11 mouse cellular contexts compared by ENCODE assay signal in the genomic region with DNA sequence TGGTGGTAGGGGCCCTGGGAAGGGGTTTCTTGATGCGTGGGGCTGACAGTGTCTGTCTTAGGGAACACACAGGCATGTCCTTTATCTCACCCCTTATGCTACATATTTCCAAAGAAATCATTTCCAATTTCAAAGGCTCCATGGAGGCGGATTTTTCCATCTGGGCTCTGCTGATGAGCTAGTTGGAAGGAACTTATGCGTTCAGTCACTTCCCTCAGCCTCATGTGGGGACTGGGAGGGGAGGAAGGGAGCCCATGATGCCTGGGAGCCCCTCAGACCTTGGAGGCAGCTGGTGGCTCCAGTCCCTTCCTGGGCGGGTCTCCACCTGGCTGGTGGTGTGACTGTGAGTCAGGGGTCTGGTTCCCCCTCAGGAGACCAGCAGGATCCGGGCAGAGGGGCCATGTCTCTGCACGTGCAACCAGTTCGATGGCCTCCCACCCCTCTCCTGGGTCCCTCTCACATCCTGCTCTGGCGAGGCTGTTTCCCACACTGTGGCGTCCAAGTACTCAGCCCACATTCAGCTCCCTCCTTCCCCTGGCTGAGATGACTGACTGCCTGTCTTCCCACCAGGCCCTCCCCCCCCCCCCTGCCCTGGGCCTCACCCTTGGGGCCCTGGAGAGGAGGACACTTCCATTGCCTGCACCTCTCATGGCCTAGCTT. TPM values are rescaled to one million over a fixed set of nuclear protein-coding genes. Genes with fewer than 3 reads are reported as not detected.
A peak's percentile ranks its signal among the peaks of the same experiment; 100 is the strongest.
DNase-seq lines count a peak whose midpoint lies in the region; ATAC-seq and TF ChIP-seq lines count a peak whose summit lies in the region.
"Had no signal": no experiment of that assay in that cellular context is flagged by ENCODE, and none has a peak within 500 bp of the region (broad histone marks: within the 10 kb centered on the region; RNA-seq: fewer than 3 reads in every experiment).

No protein-coding gene starts in this region.

- 63% methylated on average over 8 of the region's 9 CpGs for WGBS in heart, postnatal 0 days
- WGBS in heart, embryonic 11.5 days (ENCODE audit: insufficient replicate concordance): 74% methylated on average over 9 of the region's 9 CpGs
- WGBS in lung, embryonic 16.5 days: 54% methylated on average over 9 of the region's 9 CpGs

- H3K27me3 ChIP-seq in heart, postnatal 0 days (ENCODE audit: control insufficient read depth, insufficient read depth, low read length): peaks cover 2% of the 10 kb centered on the region; the same call in 1 of the 2 replicates
- no peaks in the 10 kb centered on the region for H3K27me3 ChIP-seq in heart, embryonic 11.5 days (ENCODE audit: control insufficient read depth, insufficient read depth, low read length)
- H3K27me3 ChIP-seq in lung, embryonic 16.5 days (ENCODE audit: control insufficient read depth, insufficient read depth, low read depth, low read length): no peaks in the 10 kb centered on the region
- H3K27me3 ChIP-seq: liver, embryonic 12.5 days had no signal

- no peaks in the 10 kb centered on the region for H3K9me3 ChIP-seq in heart, postnatal 0 days (replicated peaks; ENCODE audit: control insufficient read depth, low read length)
- no peaks in the 10 kb centered on the region for H3K9me3 ChIP-seq in heart, embryonic 11.5 days (replicated peaks; ENCODE audit: control insufficient read depth, low read length)
- no peaks in the 10 kb centered on the region for H3K9me3 ChIP-seq in lung, embryonic 16.5 days (ENCODE audit: control insufficient read depth, low read length)
- H3K9me3 ChIP-seq: liver, embryonic 12.5 days had no signal

- intact Hi-C loops in left cerebral cortex, postnatal 14 days (cut with DNase I): no loop called here

- no peaks in the 10 kb centered on the region for H3K36me3 ChIP-seq in heart, postnatal 0 days (replicated peaks; ENCODE audit: control insufficient read depth, insufficient read depth, low read length)
- no peaks in the 10 kb centered on the region for H3K36me3 ChIP-seq in heart, embryonic 11.5 days (ENCODE audit: control insufficient read depth, insufficient read depth, low read length)
- no peaks in the 10 kb centered on the region for H3K36me3 ChIP-seq in lung, embryonic 16.5 days (ENCODE audit: control insufficient read depth, insufficient read depth, low read length)
- H3K36me3 ChIP-seq: liver, embryonic 12.5 days had no signal

- DNase-seq in heart, postnatal 0 days (ENCODE audit: low spot score): no peak
- no peak for DNase-seq in lung, postnatal 4 days
- peak; percentile 33 to 46 for DNase-seq in left cerebral cortex, postnatal 14 days (ENCODE audit: low spot score in 2 of 2)
- peak; percentile 54 for DNase-seq in telencephalon, adult 2 months (ENCODE audit: low read depth, low spot score)
- no peak for DNase-seq in cerebellum, postnatal 14 days
- DNase-seq: cerebellum, postnatal 10 days had no signal

- no peak overlapping the region for H3K4me2 ChIP-seq in heart, postnatal 0 days (ENCODE audit: low read depth, low read length)
- no peak overlapping the region for H3K4me2 ChIP-seq in heart, embryonic 11.5 days
- no peak overlapping the region for H3K4me2 ChIP-seq in lung, embryonic 16.5 days (ENCODE audit: low read depth, low read length)
- H3K4me2 ChIP-seq: liver, embryonic 12.5 days had no signal

- peak overlapping the region; percentile 39 for H3K27ac ChIP-seq in heart, postnatal 0 days (ENCODE audit: low read depth)
- H3K27ac ChIP-seq in heart, embryonic 11.5 days (ENCODE audit: low read depth, low read length): no peak overlapping the region
- no peak overlapping the region for H3K27ac ChIP-seq in lung, embryonic 16.5 days (ENCODE audit: low read length)
- H3K27ac ChIP-seq: kidney, postnatal 0 days; liver, embryonic 12.5 days had no signal

- H3K4me3 ChIP-seq in heart, postnatal 0 days (ENCODE audit: low read depth, low read length): no peak overlapping the region
- H3K4me3 ChIP-seq in heart, embryonic 11.5 days (ENCODE audit: low read depth, low read length): no peak overlapping the region
- H3K4me3 ChIP-seq in lung, embryonic 16.5 days (ENCODE audit: low read length): no peak overlapping the region
- H3K4me3 ChIP-seq: liver, embryonic 12.5 days; myocyte had no signal

- peaks cover 24% of the 10 kb centered on the region for H3K4me1 ChIP-seq in heart, postnatal 0 days (ENCODE audit: control insufficient read depth, insufficient read depth)
- peaks cover 10% of the 10 kb centered on the region for H3K4me1 ChIP-seq in heart, embryonic 11.5 days (ENCODE audit: control insufficient read depth, insufficient read depth, low read length)
- H3K4me1 ChIP-seq in lung, embryonic 16.5 days (replicated peaks; ENCODE audit: control insufficient read depth, insufficient read depth, low read length): peaks cover 10% of the 10 kb centered on the region
- H3K4me1 ChIP-seq: liver, embryonic 12.5 days had no signal

- no peak for TF ChIP-seq EP300 in heart, postnatal 0 days (IDR thresholded peaks at IDR 0.05; ENCODE audit: low read depth)

- H3K9ac ChIP-seq in heart, postnatal 0 days (replicated peaks; ENCODE audit: low read depth, low read length): no peak overlapping the region
- no peak overlapping the region for H3K9ac ChIP-seq in heart, embryonic 11.5 days (ENCODE audit: low read depth, low read length)
- no peak overlapping the region for H3K9ac ChIP-seq in lung, embryonic 16.5 days (ENCODE audit: low read length)
- H3K9ac ChIP-seq: liver, embryonic 12.5 days had no signal

- no peak for TF ChIP-seq CTCF in heart, postnatal 0 days (IDR thresholded peaks at IDR 0.05; ENCODE audit: low read depth)

- peak; percentile 37 for ATAC-seq in heart, postnatal 0 days (ENCODE audit: insufficient read depth, low read depth)
- ATAC-seq in heart, embryonic 11.5 days (replicated peaks; ENCODE audit: insufficient number of reproducible peaks, low FRiP score, low TSS enrichment): no peak
- ATAC-seq in lung, embryonic 16.5 days (ENCODE audit: low read depth): peak; percentile 19
- ATAC-seq: liver, embryonic 12.5 days had no signal

RNA-seq across cellular contexts. Expression of gene Mrpl23, which starts 55.9 kb away (rescaled TPM):
- 87.2 and 90.9 TPM in 2 replicates for total RNA-seq in heart, postnatal 0 days (2014; rRNA removed; ENCODE audit: low replicate concordance)
- 14.9 TPM in 2 replicates for polyA plus RNA-seq in heart, postnatal 0 days (2015; fragmentation: Nextera tagmentation; extraction: Ambion mirVana)
- 15.4 and 19.3 TPM in 2 replicates for polyA plus RNA-seq in heart, embryonic 11.5 days (2014; fragmentation: Nextera tagmentation; extraction: Ambion mirVana)
- 17.2 and 22.4 TPM in 2 replicates for polyA plus RNA-seq in lung, embryonic 16.5 days (2015; fragmentation: Nextera tagmentation; extraction: Ambion mirVana)
- total RNA-seq in left cerebral cortex, postnatal 14 days (2021): 1 to 10 TPM; 4.1 to 8.0 TPM

Comparison
In these comparisons a context has a peak if more than half of its experiments do, and no peak if none do; other contexts are left out.
1. DNase-seq: peak in left cerebral cortex, postnatal 14 days (2 of 2) and telencephalon, adult 2 months (single experiment); none in heart, postnatal 0 days (single experiment), lung, postnatal 4 days (0 of 2) and cerebellum, postnatal 14 days (0 of 2).